Comparison of ENCODE assay signal across 14 mouse cellular contexts in the genomic region with DNA sequence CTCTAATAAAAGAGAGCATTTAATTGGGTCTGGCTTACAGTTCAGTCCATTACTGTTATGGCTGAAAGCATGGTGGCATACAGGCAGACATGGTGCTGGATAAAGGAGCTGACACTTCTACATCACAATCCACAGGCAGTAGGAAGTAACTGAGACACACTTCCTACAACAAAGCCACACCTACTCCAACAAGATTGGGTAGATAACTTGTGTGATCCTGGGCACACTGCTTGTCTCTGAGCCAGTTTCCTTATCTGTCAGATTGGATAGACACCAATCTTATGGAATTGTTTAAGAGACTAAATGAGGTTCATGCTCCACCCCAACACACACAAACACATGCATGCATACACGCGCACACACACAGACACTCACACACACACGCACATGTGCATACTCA.
"Had no signal": no experiment of that assay in that cellular context is flagged by ENCODE, and none has a peak within 500 bp of the region (broad histone marks: within the 10 kb centered on the region; RNA-seq: fewer than 3 reads in every experiment).

No protein-coding gene starts in this region.

- ATAC-seq: midbrain, embryonic 13.5 days; midbrain, embryonic 15.5 days had no signal

- DNase-seq: lung, adult 18-20 months; lung, embryonic 14.5 days; lung, postnatal 10 days; lung, postnatal 4 days; retina, postnatal 1 day; right cerebral cortex, adult 18-20 months; right cerebral cortex, postnatal 25 days; right cerebral cortex, postnatal 4 days; spleen, adult 18-20 months; thymus, adult 18-20 months; thymus, postnatal 14 days; thymus, postnatal 36 days had no signal
